Mouse (Mus musculus) inflammation-experienced regulatory T-cells, adult 16 weeks (primary cell): ENCODE results near the gene Gm11437. TPM values are rescaled to one million over a fixed set of nuclear protein-coding genes. Genes with fewer than 3 reads are reported as not detected.

Experiments used
- polyA plus RNA-seq: library from polyadenylated mRNA; unstranded; fragments of 100-300 nt; shearing (Covaris generic); gene quantifications from one replicate; pipeline ENCODE4 v1.2.1, GENCODE M21; 2017

The Gm11437 gene
- polyA plus RNA-seq: not detected

GRCm38 (mm10) chr11:84167046-84167526, at the start of gene Gm11437:
TSS of gene Gm11437 (minus strand) at chr11:84167476.

GRCm38 (mm10) chr11:84128943-84129798, 38.1 kb downstream of the Gm11437 start, which contains the start of the genes Tada2a and Acaca:
TSS of gene Tada2a (minus strand) at chr11:84129600.
TSS of gene Acaca (plus strand) at chr11:84129672.

Other genes starting within 250 kb of the Gm11437 start
- gene Ddx52, start 225.4 kb downstream of the Gm11437 start, polyA plus RNA-seq: 76.4 TPM
- gene Synrg, start 203.0 kb downstream of the Gm11437 start, polyA plus RNA-seq: 8.6 TPM
- 10.2 TPM for gene Dusp14, start 98.2 kb downstream of the Gm11437 start, polyA plus RNA-seq
- 13.4 TPM for gene Tada2a, start 37.9 kb downstream of the Gm11437 start, polyA plus RNA-seq
- gene Acaca, start 37.8 kb downstream of the Gm11437 start, polyA plus RNA-seq: 9.8 TPM